Mouse (Mus musculus): ENCODE measurements around the gene Papolb.
A peak's percentile ranks its signal among the peaks of the same experiment; 100 is the strongest.

Gene Papolb

GRCm38 (mm10) chr5:142518973-142519372 lies 10.9 kb downstream of the Papolb start:
- DNase-seq = no peak

GRCm38 (mm10) chr5:142512112-142512511 lies 17.8 kb downstream of the Papolb start:
- DNase-seq = no peak

- DNase-seq = no peak
Measured at GRCm38 (mm10) chr5:142510061-142510414, 19.8 kb downstream of the Papolb start.

- DNase-seq = peak; percentile 58
Measured at GRCm38 (mm10) chr5:142509141-142510060, 20.5 kb downstream of the Papolb start.

GRCm38 (mm10) chr5:142505695-142506423 lies 24.0 kb downstream of the Papolb start:
- DNase-seq = no peak

GRCm38 (mm10) chr5:142504175-142504574 lies 25.7 kb downstream of the Papolb start:
- DNase-seq = no peak

GRCm38 (mm10) chr5:142502414-142502813 lies 27.5 kb downstream of the Papolb start:
- DNase-seq = peak; percentile 90

GRCm38 (mm10) chr5:142500918-142501317 lies 29.0 kb downstream of the Papolb start:
- no peak for DNase-seq

- DNase-seq = peak; percentile 60
Measured at GRCm38 (mm10) chr5:142498964-142499363, 30.9 kb downstream of the Papolb start.

GRCm38 (mm10) chr5:142495321-142496096 lies 34.4 kb downstream of the Papolb start:
- DNase-seq = no peak

GRCm38 (mm10) chr5:142493307-142493706 lies 36.6 kb downstream of the Papolb start:
- no peak for DNase-seq

GRCm38 (mm10) chr5:142489955-142490707 lies 39.7 kb downstream of the Papolb start:
- DNase-seq = no peak

- DNase-seq = no peak
Measured at GRCm38 (mm10) chr5:142486654-142487053, 43.2 kb downstream of the Papolb start.

GRCm38 (mm10) chr5:142483581-142483980 lies 46.3 kb downstream of the Papolb start:
- DNase-seq = no peak

- DNase-seq = no peak
Measured at GRCm38 (mm10) chr5:142482512-142482911, 47.4 kb downstream of the Papolb start.

- DNase-seq = peak; percentile 93
Measured at GRCm38 (mm10) chr5:142478829-142479435, 50.9 kb downstream of the Papolb start.

GRCm38 (mm10) chr5:142477866-142478615 lies 51.8 kb downstream of the Papolb start:
- DNase-seq = no peak

GRCm38 (mm10) chr5:142477346-142477745 lies 52.5 kb downstream of the Papolb start:
- DNase-seq = peak; percentile 55

Data from kidney, postnatal 10 days (tissue).